Mouse (Mus musculus): ENCODE results near the gene Itpa. TPM values are rescaled to one million over a fixed set of nuclear protein-coding genes. Genes with fewer than 3 reads are reported as not detected.
"Not testable (repeated sequence)": the region's sequence is repeated elsewhere in the genome, so short reads cannot be mapped to it uniquely, and the experiment has no call there.

Gene Itpa
- total and polyA plus RNA-seq, 3 experiments, result 102 to 137 TPM; not detected in 1

DNA sequence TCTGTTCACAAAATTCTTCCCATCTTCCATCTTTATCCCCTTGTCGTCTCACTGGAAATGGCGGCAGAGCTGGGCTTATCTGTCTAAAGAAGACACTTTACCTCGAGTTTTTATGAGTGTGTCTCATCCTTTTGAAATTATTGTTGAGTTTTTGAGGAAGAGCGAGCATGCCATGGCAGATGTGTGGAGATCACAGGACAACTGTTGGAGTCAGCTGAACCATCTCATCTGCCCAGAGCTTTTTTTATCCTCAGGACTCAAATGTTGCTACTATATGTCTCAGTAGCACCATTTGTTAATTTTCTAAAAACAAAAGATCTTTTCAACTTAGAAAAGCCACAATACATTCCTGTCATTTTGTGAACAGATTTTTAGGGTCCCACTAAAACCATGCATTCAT is 22.2 kb upstream of the Itpa start:
- Histone ChIP-seq H3K9me3 (replicated peaks; ENCODE audit: insufficient read depth, low read length) (no peaks in the 10 kb centered on the region), H3K4me3 (ENCODE audit: control insufficient read depth in 1 of 2, insufficient read depth in 1 of 2, low read depth in 2 of 2, low read length in 2 of 2) (no peak overlapping the region), H3K27me3 (ENCODE audit: control insufficient read depth in 1 of 2, insufficient read depth in 2 of 2, low read length in 2 of 2) (no peaks in the 10 kb centered on the region), H3K27ac (ENCODE audit: control insufficient read depth, low read depth, low read length) (no peak overlapping the region), H3K79me2 (ENCODE audit: control insufficient read depth, insufficient read depth, low read length, poor library complexity) (no peaks in the 10 kb centered on the region), H3K9ac (ENCODE audit: control insufficient read depth, low read depth, low read length, poor library complexity, severe bottlenecking) (no peak overlapping the region), H3K4me1 (ENCODE audit: control insufficient read depth in 1 of 2, insufficient read depth in 2 of 2, low read length in 2 of 2) (peaks cover 0 to 8% of the 10 kb centered on the region in 2 experiments; a peak in 3 of 4 replicates), H3K36me3 (ENCODE audit: control insufficient read depth in 1 of 2, insufficient read depth in 2 of 2, low read length in 2 of 2) (peaks cover 0 to 6% of the 10 kb centered on the region in 2 experiments; a peak in 2 of 4 replicates)
- DNase-seq (ENCODE audit: low read depth, low spot score), result no peak
- no peak for TF ChIP-seq TBP (IDR thresholded peaks at IDR 0.05; ENCODE audit: low read depth, low read length)
- no peak for TF ChIP-seq ZC3H11A (IDR thresholded peaks at IDR 0.05; ENCODE audit: low read depth, low read length)
- no peak for TF ChIP-seq MAX (IDR thresholded peaks at IDR 0.05; ENCODE audit: low read length)
- no peak for TF ChIP-seq NRF1 (IDR thresholded peaks at IDR 0.05; ENCODE audit: insufficient read depth, low read depth, low read length, poor library complexity, severe bottlenecking)
- no peak for TF ChIP-seq USF2 (IDR thresholded peaks at IDR 0.05; ENCODE audit: borderline replicate concordance in 1 of 2, insufficient read depth in 1 of 2, low read depth in 1 of 2, low read length in 2 of 2)
- no peak for TF ChIP-seq RCOR1 (IDR thresholded peaks at IDR 0.05; ENCODE audit: low read depth, low read length)
- TF ChIP-seq CHD2 (IDR thresholded peaks at IDR 0.05; ENCODE audit: low read length), result no peak
- TF ChIP-seq POLR2AphosphoS2 (IDR thresholded peaks at IDR 0.05; ENCODE audit: low read length), result no peak
- no peak for TF ChIP-seq GATA1 (IDR thresholded peaks at IDR 0.05; ENCODE audit: low read depth, low read length)
- TF ChIP-seq USF1 (IDR thresholded peaks at IDR 0.05; ENCODE audit: low read depth, low read length), result no peak
- no peak for TF ChIP-seq ETS1 (IDR thresholded peaks at IDR 0.05; ENCODE audit: low read depth, low read length)
- no peak for TF ChIP-seq GABPA (IDR thresholded peaks at IDR 0.05; ENCODE audit: low read depth, low read length)
- no peak for TF ChIP-seq MXI1 (IDR thresholded peaks at IDR 0.05; ENCODE audit: low read depth, low read length)
- no peak for TF ChIP-seq BHLHE40 (IDR thresholded peaks at IDR 0.05; ENCODE audit: borderline replicate concordance, low read depth, low read length)
- TF ChIP-seq MAFK (IDR thresholded peaks at IDR 0.05; ENCODE audit: borderline replicate concordance, low read depth, low read length), result no peak
- no peak for TF ChIP-seq POLR2A (IDR thresholded peaks at IDR 0.05; ENCODE audit: control insufficient read depth in 1 of 2, insufficient read depth in 1 of 2, low read depth in 1 of 2, low read length in 2 of 2, poor library complexity in 1 of 2)
- TF ChIP-seq UBTF (IDR thresholded peaks at IDR 0.05; ENCODE audit: borderline replicate concordance, insufficient read depth, low read depth, low read length), result no peak
- TF ChIP-seq MYB (IDR thresholded peaks at IDR 0.05; ENCODE audit: low read depth, low read length), result no peak
- no peak for TF ChIP-seq ZMIZ1 (IDR thresholded peaks at IDR 0.05; ENCODE audit: low read depth, low read length)
- no peak for TF ChIP-seq ZKSCAN1 (IDR thresholded peaks at IDR 0.05; ENCODE audit: low read depth, low read length)

DNA sequence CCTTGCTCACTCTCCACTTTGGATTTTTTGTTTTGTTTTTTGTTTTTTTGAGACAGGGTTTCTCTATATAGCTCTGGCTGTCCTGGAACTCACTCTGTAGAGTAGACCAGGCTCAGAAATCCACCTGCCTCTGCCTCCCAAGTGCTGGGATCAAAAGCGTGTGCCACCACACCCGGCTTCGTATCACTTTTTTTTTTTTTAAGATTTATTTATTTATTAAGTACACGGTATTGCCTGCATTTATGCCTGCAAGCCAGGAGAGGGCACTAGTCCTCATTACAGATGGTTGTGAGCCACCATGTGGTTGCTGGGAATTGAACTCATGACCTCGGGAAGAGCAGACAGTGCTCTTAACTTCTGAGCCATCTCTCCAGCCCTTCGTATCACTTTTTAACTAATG is 18.4 kb upstream of the Itpa start:
- H3K9me3 ChIP-seq (replicated peaks; ENCODE audit: insufficient read depth, low read length); H3K27ac ChIP-seq (ENCODE audit: control insufficient read depth, low read depth, low read length); H3K4me3 ChIP-seq (ENCODE audit: control insufficient read depth in 1 of 2, insufficient read depth in 1 of 2, low read depth in 2 of 2, low read length in 2 of 2); H3K27me3 ChIP-seq (ENCODE audit: control insufficient read depth in 1 of 2, insufficient read depth in 2 of 2, low read length in 2 of 2); H3K4me1 ChIP-seq (ENCODE audit: control insufficient read depth in 1 of 2, insufficient read depth in 2 of 2, low read length in 2 of 2); H3K9ac ChIP-seq (ENCODE audit: control insufficient read depth, low read depth, low read length, poor library complexity, severe bottlenecking); DNase-seq (ENCODE audit: low read depth, low spot score); H3K36me3 ChIP-seq (ENCODE audit: control insufficient read depth in 1 of 2, insufficient read depth in 2 of 2, low read length in 2 of 2); H3K79me2 ChIP-seq (ENCODE audit: control insufficient read depth, insufficient read depth, low read length, poor library complexity): not testable (repeated sequence)
- TF ChIP-seq CTCF (IDR thresholded peaks at IDR 0.05 in 2 of 3, conservative IDR thresholded peaks at IDR 0.05 in 1 of 3; ENCODE audit: control insufficient read depth in 1 of 3, insufficient read depth in 1 of 3, low read depth in 2 of 3, low read length in 3 of 3, poor library complexity in 1 of 3, severe bottlenecking in 1 of 3), result peak in 2 of 3 experiments; percentile 3 to 20; a peak in 1 of 6 replicates
